Mouse (Mus musculus): ENCODE measurements around the gene Rbp7.

Gene Rbp7

DNA sequence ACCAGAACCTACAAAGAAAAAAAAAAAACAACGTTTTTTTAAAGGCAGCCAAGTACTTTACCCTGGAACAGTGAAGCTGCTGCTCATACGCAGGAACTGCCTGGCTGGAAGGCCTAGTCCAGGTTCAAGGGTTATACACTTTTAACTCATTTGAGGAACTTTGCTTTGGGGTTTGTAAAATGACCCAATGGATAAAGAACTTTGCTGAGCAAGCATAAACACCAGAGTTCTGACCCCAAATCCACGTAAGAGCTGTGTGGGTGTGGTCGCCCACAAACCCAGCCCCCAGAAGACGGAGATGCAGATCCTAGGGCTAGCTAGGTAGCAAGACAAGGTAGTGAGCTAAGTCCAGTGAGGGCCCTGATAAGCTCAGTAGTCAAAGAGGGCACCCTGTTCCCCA lies 47.3 kb downstream of the Rbp7 start:
- no peak for DNase-seq (ENCODE audit: low spot score in 2 of 2)

DNA sequence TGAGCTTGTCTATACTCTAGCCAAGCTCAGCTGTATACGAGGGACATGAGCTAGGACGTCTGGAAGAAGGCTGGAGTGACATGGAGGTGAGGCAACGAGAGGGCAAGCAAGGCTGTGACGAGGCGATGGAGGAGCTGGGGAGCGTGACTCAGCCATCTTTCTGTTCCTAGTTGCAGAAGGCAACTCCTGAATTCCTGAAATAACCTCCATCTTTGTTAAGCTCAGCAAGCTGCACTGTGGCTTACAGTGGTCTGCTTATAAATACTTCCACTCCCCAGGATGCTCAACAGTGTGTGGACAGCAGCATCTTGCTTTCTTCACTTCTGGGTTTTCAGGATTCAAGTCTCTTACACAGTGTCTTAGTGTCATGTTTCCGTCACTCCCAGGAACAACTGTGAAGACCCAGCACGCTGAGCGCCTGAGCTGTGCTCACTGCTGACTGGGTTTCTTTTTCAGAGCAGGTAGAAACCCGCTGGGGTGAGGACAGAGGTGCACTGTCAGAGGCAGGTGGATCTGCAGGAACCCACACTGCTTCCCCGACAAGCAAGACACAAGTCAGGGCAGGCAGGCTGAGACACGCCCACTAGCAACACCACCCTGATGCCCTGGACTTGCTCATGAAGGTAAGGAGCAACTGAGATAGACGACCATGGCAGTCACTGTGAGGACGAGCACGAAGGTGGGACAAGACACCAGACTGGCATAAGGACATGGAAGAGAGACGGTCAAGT lies 48.9 kb downstream of the Rbp7 start:
- DNase-seq (ENCODE audit: low spot score in 2 of 2) = no peak

DNA sequence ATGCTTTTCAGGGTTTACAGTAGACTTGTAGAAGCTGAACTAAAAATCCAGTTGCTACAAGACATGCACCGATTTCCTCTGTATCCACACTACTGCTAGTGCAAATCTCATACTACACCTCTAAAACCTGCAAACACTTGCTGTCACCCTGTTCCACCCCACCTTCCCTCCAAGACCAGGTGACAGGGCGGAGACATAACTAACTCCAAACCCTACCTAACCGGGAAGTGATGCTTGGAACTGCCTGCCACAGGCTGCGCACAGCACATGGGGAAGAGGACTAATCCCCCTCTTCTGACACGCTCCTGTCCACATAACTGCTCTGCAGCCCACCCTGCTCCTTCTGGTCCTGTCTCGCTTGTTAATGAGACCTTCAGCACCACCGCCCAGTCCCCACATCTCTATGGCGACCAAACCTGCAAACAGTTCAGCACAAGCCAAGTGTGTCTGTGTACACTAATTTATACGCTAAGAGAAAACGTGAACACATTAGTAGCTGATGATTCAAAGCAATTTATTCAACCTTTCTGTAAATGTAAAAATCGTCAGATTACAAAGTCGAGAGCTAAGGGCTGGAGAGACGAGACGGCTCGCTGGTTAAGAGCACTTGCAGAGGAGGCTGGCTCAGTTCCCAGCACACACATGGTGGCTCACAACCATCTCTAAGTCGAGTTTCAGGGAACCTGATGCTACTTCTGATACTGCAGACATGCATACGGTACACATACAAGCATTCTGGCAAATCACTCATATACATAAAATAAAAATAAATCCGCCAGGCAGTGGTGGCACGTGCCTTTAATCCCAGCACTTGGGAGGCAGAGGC lies 49.9 kb downstream of the Rbp7 start:
- no peak for DNase-seq (ENCODE audit: low spot score in 2 of 2)

DNA sequence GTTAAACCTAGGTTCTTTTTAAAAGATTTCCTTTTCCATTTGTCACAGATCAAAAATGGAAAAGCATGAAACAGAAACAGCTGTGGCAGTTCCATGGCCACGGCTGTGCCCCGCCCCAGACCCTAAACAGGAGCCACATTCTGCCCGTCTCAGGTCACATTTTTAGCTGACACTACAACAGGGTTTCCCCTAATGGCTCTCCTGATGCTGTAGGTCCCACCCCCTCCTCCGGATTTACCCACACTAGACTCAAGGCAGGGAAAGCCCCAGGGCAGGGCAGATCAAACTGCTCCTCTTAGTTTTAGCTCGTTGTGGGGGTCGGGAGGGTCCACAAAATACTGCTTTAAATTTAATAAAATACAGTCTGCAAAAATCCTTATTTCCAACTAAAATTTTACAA lies 51.7 kb downstream of the Rbp7 start:
- no peak for DNase-seq (ENCODE audit: low spot score in 2 of 2)

DNA sequence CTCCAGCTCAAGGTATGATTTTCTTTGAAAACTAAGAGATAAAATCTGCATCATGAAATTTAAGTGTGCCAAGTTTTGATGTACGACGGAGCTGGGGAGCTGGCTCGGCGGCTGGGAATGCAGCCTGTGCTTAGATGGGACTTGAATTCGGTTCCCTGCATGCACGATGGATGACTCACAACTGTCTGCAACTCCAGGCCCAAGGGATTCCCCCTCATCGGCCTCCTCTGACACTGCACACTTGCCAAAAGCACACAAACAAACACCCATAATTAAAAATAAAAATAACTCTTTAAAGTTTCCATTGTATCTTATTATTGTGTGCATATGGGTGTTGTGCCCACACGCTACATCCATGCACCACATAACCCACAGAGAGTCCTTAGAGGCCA lies 53.2 kb downstream of the Rbp7 start:
- no peak for DNase-seq (ENCODE audit: low spot score in 2 of 2)

DNA sequence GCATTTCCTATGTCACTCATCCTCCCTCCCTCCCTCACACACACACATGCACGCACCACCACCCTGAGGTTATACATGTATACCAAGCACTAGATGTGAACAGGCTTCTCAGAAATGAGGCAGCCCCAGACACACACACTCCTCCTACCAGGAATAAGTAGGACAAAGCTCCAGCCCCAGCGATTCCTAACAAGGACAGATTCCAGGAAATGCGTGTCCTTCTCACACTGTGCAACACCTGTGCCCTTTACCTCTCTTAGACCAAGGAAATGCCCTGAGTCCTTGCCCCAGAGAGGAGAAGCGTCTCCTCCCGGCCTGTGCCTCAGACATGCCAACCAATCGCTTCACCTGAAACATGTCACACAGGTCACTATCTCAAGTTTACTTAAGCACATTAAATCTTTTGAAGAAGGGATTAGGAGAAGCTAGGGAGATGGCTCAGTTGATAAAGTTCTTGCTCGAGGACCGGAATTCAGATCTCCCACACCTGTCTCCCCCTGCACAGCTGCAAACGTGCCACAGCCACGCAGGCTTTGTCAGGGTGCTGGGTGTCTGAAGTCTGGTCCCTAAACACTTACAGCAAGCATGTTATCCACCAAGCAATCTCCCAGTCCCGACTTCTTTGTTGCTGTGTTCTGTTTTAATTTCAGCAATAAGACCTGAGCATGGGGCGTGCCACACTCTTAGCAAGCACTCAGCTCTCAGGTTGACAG lies 53.7 kb downstream of the Rbp7 start:
- no peak for DNase-seq (ENCODE audit: low spot score in 2 of 2)
